Mouse (Mus musculus) monocyte, adult 5-6 weeks (primary cell): ENCODE data around the gene Rps27rt. TPM values are rescaled to one million over a fixed set of nuclear protein-coding genes. Genes with fewer than 3 reads are reported as not detected.

ENCODE experiments used
- ATAC-seq: fragments of 153-309, 156-312 bp; replicated peaks from 2 replicates; pipeline ENCODE4 v1.8.0; 2017; ENCODE audit warnings: mild to moderate bottlenecking; ENCODE audit not compliant: low TSS enrichment, insufficient number of reproducible peaks, severe bottlenecking, poor library complexity, low FRiP score
- total RNA-seq: library from RNA; stranded (forward); fragments of 200-1000, 200-491, 200-594 nt; gene quantifications from 3 replicates; pipeline ENCODE4 v1.2.3, GENCODE M21; 2017

The Rps27rt gene
- total RNA-seq, 1 experiment from 2014 or later = 257 TPM

- ATAC-seq = no peak
These were observed 47.2 kb downstream of the Rps27rt start for GRCm38 (mm10) chr9:114935321-114935720.

DNA sequence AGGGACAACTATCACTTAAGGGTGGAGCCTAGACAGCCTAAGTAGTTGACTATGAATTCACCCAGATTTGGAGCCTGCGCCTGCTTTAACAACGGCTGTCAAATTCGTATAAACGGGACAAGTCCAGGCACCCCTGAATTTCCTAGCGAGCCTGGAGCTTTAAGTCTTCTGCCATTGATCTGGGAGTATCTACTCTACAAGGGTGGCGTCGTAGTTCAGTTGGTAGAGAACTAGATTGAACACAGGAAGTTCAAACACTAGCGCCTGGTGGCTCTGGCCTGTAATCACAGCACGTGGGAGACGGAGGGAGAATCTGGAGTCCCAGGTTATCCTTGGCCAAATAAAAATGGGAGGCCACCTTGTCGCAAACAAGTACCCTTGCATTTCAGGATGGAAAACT is 48.3 kb downstream of the Rps27rt start:
- no peak for ATAC-seq

GRCm38 (mm10) chr9:114933723-114934171 is 48.8 kb downstream of the Rps27rt start, which contains the start of gene Gpd1l:
Gpd1l (minus strand) TSS chr9:114933987.
- ATAC-seq = peak; percentile 94

DNA sequence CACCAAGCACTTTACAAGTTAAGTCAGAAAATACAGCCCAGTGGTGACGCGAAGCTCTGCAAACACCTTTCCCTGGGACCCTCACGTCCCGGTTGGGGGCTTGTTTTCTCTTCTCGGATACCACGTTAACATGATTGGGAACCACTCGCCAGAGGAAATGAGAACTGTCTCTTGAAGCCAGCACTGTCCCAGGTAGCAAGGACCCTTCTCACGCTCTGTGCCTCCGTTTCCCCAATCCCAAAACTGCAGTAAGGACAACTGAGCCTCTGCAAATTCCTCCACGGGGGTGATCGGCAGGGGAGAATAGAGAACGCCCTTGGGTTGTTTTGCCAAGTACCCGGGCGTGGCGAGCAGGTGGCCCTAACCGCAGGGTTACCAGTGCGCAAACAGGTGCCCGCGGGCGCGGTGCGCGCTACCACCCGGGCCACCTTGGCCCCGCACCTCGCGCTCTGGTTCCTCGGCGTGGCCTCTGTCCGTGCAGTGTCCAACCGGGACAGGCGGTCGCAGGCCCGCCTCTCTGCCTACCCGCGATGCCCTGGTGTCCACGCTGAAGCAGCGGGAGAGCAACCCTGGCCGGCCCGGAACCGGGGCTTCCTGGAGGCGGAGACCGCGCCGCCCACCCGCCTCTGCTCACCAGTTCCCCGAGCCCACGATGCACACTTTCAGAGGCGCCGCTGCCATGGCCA is 49.4 kb downstream of the Rps27rt start:
- no peak; the same call in 1 of the 2 replicates for ATAC-seq

DNA sequence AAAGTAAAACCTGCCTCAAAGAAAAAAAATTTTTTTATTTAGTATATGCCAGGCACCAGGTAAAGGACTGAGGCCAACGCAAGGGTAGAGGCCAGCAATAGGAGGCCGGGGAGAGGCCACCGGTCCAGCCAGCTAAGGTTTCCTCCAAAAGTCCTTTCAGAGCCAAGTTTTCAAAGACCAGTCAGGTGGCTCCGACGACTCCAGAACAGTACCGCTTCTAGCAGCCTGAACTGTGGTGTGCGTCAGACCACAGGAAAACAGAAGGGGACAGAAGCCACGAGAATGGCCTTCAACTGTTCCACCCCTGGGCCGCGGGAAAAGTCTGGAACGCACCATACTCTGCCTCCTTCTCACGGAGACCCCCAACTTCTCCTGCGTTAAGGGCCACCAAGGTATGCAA is 49.9 kb downstream of the Rps27rt start:
- ATAC-seq = no peak

Other genes starting within 250 kb of the Rps27rt start
- gene Cmtm7, start 200.9 kb downstream of the Rps27rt start, total RNA-seq = 95.2 to 128 TPM (median 119 TPM) in 3 replicates
- gene Cmtm8, start 138.6 kb downstream of the Rps27rt start, total RNA-seq = 1.2 TPM in 1 of 3 replicates, not detected in the others
- gene Gpd1l, start 48.8 kb downstream of the Rps27rt start, total RNA-seq = 21.8 to 25.5 TPM (median 22.6 TPM) in 3 replicates
- gene Osbpl10, start 4.2 kb downstream of the Rps27rt start, total RNA-seq = not detected in 3 replicates